Mouse (Mus musculus): ENCODE results near the gene Myh6. TPM values are rescaled to one million over a fixed set of nuclear protein-coding genes. Genes with fewer than 3 reads are reported as not detected.
"Not testable (repeated sequence)": the region's sequence is repeated elsewhere in the genome, so short reads cannot be mapped to it uniquely, and the experiment has no call there.

The Myh6 gene
- polyA plus RNA-seq, 1 experiment: not detected

DNA sequence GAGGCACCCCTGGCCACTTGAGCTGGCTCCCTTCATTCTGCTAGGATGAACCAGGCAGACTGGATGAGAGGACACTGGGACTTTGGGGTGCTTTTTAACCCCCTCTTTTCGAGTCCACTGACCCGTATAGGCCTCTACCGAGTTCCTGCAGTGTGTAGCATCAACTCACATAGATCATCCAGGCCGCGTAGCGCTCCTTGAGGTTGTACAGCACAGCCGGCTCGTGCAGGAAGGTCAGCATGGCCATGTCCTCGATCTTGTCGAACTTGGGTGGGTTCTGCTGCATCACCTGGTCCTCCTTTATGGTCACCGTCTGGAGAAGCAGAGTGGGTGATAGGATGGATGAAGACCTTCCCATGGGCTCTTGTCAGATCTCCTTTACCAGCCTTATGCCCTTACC is 3.0 kb downstream of the Myh6 start:
- H3K4me3 ChIP-seq (ENCODE audit: insufficient read depth, low read depth, low read length): no peak overlapping the region
- WGBS: 94% methylated on average over 11 of the region's 11 CpGs
- no peak for TF ChIP-seq POLR2A (IDR thresholded peaks at IDR 0.05; ENCODE audit: insufficient read depth, low read depth, low read length)
- TF ChIP-seq CTCF (IDR thresholded peaks at IDR 0.05; ENCODE audit: insufficient read depth, low read depth, low read length): no peak
- H3K4me1 ChIP-seq (ENCODE audit: control insufficient read depth, insufficient read depth, low read length): 0 out of 2 replicates have a peak, but pooled peaks cover 4% of the 10 kb centered on the region
- H3K27ac ChIP-seq (ENCODE audit: insufficient read depth, low read depth, low read length): no peak overlapping the region

DNA sequence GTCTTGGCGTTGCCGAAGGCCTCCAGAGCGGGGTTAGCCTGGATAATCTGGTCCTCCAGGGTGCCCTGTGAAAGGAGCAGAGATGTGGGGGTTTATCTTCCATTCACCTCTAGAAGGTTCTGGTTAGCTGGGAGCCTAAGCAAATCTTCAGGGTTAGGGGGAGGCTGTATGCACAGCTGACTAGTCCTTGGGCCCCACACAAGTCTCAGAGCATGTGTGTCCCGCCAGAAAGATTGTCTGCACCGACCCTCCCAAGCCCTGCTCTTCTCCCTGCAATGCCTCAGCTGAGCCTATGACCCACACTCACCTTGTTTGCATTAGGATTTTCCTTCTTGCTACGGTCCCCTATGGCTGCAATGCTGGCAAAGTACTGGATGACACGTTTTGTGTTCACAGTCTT is 4.0 kb downstream of the Myh6 start:
- 92% methylated on average over 7 of the region's 7 CpGs for WGBS
- Histone ChIP-seq H3K4me3 (ENCODE audit: insufficient read depth, low read depth, low read length) (no peak overlapping the region), H3K27ac (ENCODE audit: insufficient read depth, low read depth, low read length) (no peak overlapping the region), H3K4me1 (ENCODE audit: control insufficient read depth, insufficient read depth, low read length) (0 out of 2 replicates have a peak, but pooled peaks cover 4% of the 10 kb centered on the region)
- TF ChIP-seq CTCF (IDR thresholded peaks at IDR 0.05; ENCODE audit: insufficient read depth, low read depth, low read length) (no peak), POLR2A (IDR thresholded peaks at IDR 0.05; ENCODE audit: insufficient read depth, low read depth, low read length) (no peak)

DNA sequence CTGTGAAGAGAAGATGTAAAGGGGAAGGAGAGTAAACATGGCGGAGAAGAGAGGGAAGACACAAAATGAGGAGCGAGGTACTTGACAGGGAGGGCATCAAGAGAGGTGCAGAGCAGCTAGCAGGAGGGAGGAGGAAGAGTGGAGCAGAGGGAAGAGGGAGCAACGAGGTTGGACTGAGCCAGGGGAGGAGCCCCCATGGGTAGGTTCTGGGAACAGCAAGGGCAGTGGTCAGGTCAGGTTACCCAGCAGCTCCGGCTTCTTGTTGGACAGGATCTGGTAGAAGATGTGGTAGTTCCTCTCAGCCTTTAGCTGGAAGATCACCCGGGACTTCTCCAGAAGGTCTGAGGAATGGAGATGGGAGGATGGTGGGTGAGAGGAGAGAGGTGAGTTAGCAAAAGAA is 5.2 kb downstream of the Myh6 start:
- no peak overlapping the region for H3K27ac ChIP-seq (ENCODE audit: insufficient read depth, low read depth, low read length)
- 0 out of 2 replicates have a peak, but pooled peaks cover 4% of the 10 kb centered on the region for H3K4me1 ChIP-seq (ENCODE audit: control insufficient read depth, insufficient read depth, low read length)
- TF ChIP-seq POLR2A (IDR thresholded peaks at IDR 0.05; ENCODE audit: insufficient read depth, low read depth, low read length): no peak
- TF ChIP-seq CTCF (IDR thresholded peaks at IDR 0.05; ENCODE audit: insufficient read depth, low read depth, low read length): no peak
- H3K4me3 ChIP-seq (ENCODE audit: insufficient read depth, low read depth, low read length): no peak overlapping the region
- 88% methylated on average over 5 of the region's 5 CpGs for WGBS

GRCm38 (mm10) chr14:54960769-54961168 is 6.0 kb downstream of the Myh6 start:
- H3K4me3 ChIP-seq (ENCODE audit: insufficient read depth, low read depth, low read length): no peak overlapping the region
- 71% methylated on average over 10 of the region's 10 CpGs for WGBS
- H3K27ac ChIP-seq (ENCODE audit: insufficient read depth, low read depth, low read length): no peak overlapping the region
- 0 out of 2 replicates have a peak, but pooled peaks cover 4% of the 10 kb centered on the region for H3K4me1 ChIP-seq (ENCODE audit: control insufficient read depth, insufficient read depth, low read length)
- no peak for TF ChIP-seq POLR2A (IDR thresholded peaks at IDR 0.05; ENCODE audit: insufficient read depth, low read depth, low read length)
- TF ChIP-seq CTCF (IDR thresholded peaks at IDR 0.05; ENCODE audit: insufficient read depth, low read depth, low read length): no peak

DNA sequence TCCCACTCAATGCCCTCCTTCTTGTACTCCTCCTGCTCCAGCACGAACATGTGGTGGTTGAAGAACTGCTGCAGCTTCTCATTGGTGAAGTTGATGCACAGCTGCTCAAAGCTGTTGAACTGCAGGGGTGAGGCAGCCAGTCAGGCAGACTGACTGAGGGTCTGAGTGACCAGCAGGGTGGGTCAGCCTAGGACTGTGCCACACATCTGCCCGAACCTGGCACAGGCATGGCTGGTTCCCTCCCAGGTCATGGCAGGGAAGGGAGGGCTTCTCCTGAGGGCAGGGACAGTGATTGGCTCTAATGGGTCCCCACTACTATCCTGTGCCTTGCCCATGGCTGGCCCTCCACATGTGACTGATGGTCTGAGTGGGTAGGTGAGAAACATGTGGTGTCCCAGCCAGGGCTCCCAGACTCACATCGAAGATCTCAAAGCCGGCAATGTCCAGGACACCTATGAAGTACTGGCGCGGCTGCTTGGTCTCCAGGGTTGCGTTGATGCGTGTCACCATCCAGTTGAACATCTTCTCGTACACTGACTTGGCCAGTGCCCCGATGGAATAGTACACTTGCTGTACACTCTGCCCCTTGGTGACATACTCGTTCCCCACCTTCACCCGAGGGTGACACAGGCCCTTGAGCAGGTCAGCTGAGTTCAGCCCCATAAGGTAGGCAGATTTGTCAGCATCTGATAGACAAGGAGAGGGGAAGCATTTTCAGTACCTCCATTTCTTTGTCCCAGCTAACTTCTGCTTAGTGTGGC is 6.7 kb downstream of the Myh6 start:
- not testable (repeated sequence) for H3K27ac ChIP-seq (ENCODE audit: insufficient read depth, low read depth, low read length); H3K4me3 ChIP-seq (ENCODE audit: insufficient read depth, low read depth, low read length); H3K4me1 ChIP-seq (ENCODE audit: control insufficient read depth, insufficient read depth, low read length)
- 93% methylated on average over 12 of the region's 12 CpGs for WGBS

- H3K4me1 ChIP-seq (ENCODE audit: control insufficient read depth, insufficient read depth, low read length): 0 out of 2 replicates have a peak, but pooled peaks cover 4% of the 10 kb centered on the region
- WGBS: 90% methylated on average over 3 of the region's 3 CpGs
- H3K27ac ChIP-seq (ENCODE audit: insufficient read depth, low read depth, low read length): no peak overlapping the region
- no peak overlapping the region for H3K4me3 ChIP-seq (ENCODE audit: insufficient read depth, low read depth, low read length)
- no peak for TF ChIP-seq CTCF (IDR thresholded peaks at IDR 0.05; ENCODE audit: insufficient read depth, low read depth, low read length)
- no peak for TF ChIP-seq POLR2A (IDR thresholded peaks at IDR 0.05; ENCODE audit: insufficient read depth, low read depth, low read length)
Observed at GRCm38 (mm10) chr14:54959197-54959596, 7.5 kb downstream of the Myh6 start.

- Histone ChIP-seq H3K4me3 (ENCODE audit: insufficient read depth, low read depth, low read length) (no peak overlapping the region), H3K4me1 (ENCODE audit: control insufficient read depth, insufficient read depth, low read length) (0 out of 2 replicates have a peak, but pooled peaks cover 4% of the 10 kb centered on the region), H3K27ac (ENCODE audit: insufficient read depth, low read depth, low read length) (no peak overlapping the region)
- no peak for TF ChIP-seq POLR2A (IDR thresholded peaks at IDR 0.05; ENCODE audit: insufficient read depth, low read depth, low read length)
- TF ChIP-seq CTCF (IDR thresholded peaks at IDR 0.05; ENCODE audit: insufficient read depth, low read depth, low read length): no peak
- WGBS: 91% methylated on average over 4 of the region's 4 CpGs
Observed at GRCm38 (mm10) chr14:54958503-54958902, 8.2 kb downstream of the Myh6 start.

DNA sequence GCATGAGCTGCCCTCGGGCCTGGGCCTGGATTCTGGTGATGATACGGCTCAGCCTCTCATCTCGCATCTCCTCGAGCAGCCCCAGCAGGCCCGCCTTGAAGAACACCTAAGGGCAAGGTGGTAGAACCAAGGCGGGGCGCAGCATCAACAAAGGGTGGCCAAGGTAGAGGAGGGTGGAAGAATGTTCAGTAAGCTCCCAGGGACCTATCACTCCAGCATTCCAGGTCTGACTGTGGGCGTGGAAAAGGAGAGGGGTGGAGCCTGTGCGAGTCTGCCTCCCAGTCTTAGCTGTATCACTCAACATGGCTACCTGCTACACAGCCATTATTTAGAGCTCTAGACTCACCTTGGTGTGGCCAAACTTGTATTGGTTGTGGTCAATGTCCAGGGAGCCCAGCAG is 10.2 kb downstream of the Myh6 start:
- no peak overlapping the region for H3K4me3 ChIP-seq (ENCODE audit: insufficient read depth, low read depth, low read length)
- H3K27ac ChIP-seq (ENCODE audit: insufficient read depth, low read depth, low read length): no peak overlapping the region
- WGBS: 92% methylated on average over 9 of the region's 9 CpGs
- H3K4me1 ChIP-seq (ENCODE audit: control insufficient read depth, insufficient read depth, low read length): 0 out of 2 replicates have a peak, but pooled peaks cover 4% of the 10 kb centered on the region
- TF ChIP-seq CTCF (IDR thresholded peaks at IDR 0.05; ENCODE audit: insufficient read depth, low read depth, low read length) (no peak), POLR2A (IDR thresholded peaks at IDR 0.05; ENCODE audit: insufficient read depth, low read depth, low read length) (no peak)

DNA sequence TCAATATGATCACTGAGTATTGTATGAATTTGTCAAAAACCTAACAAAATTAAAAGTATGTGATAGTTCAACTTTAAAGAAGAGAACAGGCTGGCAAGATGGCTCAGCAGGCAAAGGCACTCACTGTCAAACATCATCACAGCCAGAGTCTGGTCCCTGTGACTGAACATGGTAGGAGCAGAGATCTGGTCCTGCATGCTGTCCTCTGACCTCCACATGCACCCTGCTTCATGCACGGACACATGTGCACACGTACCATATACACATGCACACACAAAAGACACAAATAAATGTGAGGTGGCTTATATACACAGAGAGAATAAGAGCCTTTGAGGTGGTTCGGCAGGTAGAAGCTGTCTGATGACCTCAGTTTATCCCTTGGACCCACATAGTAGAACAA is 11.2 kb downstream of the Myh6 start:
- Histone ChIP-seq H3K4me1 (ENCODE audit: control insufficient read depth, insufficient read depth, low read length) (no peaks in the 10 kb centered on the region), H3K27ac (ENCODE audit: insufficient read depth, low read depth, low read length) (no peak overlapping the region), H3K4me3 (ENCODE audit: insufficient read depth, low read depth, low read length) (no peak overlapping the region)
- TF ChIP-seq POLR2A (IDR thresholded peaks at IDR 0.05; ENCODE audit: insufficient read depth, low read depth, low read length) (no peak), CTCF (IDR thresholded peaks at IDR 0.05; ENCODE audit: insufficient read depth, low read depth, low read length) (no peak)
- WGBS: 87% methylated on average over 3 of the region's 3 CpGs
